Comparison of ENCODE assay signal across 18 mouse cellular contexts in genomic region chr5:33427461-33427860, GRCm38 (mm10). TPM values are rescaled to one million over a fixed set of nuclear protein-coding genes. Genes with fewer than 3 reads are reported as not detected.
"Had no signal": no experiment of that assay in that cellular context is flagged by ENCODE, and none has a peak within 500 bp of the region (broad histone marks: within the 10 kb centered on the region; RNA-seq: fewer than 3 reads in every experiment).

No protein-coding gene starts in this region.

- DNase-seq: kidney, adult 8-10 months; kidney, postnatal 10 days; kidney, postnatal 36 days; left cerebral cortex, postnatal 4 days; liver, postnatal 0 days; lung, embryonic 14.5 days; right cerebral cortex, postnatal 25 days; spleen, adult 18-20 months; thymus, postnatal 25 days had no signal

- ATAC-seq: liver, postnatal 0 days; lung, postnatal 0 days; midbrain, embryonic 13.5 days; midbrain, embryonic 16.5 days had no signal

RNA-seq across cellular contexts. Expression of gene Nkx1-1, which starts 6.3 kb away (rescaled TPM):
- total RNA-seq: layer of hippocampus, adult 8-10 months; layer of hippocampus, postnatal 10 days; left cerebral cortex, adult 8-10 months; left cerebral cortex, postnatal 14 days; left cerebral cortex, postnatal 4 days; monocyte, adult 5-6 weeks; neutrophil, adult 5-6 weeks had no signal
